Mouse (Mus musculus): ENCODE data around the gene Rere.

DNA sequence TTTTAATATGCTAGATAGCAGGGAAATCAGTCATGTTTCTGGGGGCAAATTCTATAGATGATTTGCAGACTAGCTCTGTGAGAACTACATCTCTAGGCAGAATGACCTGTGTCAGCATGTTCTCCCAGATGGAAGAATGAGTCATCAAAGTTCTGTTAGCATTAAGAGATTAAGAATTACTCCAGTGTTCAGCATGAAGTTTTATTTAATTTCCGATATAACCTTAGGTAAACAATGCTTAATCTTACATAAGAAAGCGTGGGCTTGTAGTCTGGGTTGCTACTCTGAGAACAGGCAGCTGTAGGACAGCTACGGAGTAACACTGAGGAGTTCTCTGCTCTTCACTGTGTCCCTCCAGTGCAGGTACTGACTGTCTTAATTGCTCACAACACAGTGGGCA, 294.9 kb downstream of the Rere start:
- TF ChIP-seq CTCF (conservative IDR thresholded peaks at IDR 0.05; ENCODE audit: insufficient read depth, insufficient read length, low read depth, low read length) (no peak), POLR2A (IDR thresholded peaks at IDR 0.05; ENCODE audit: low read depth, low read length) (no peak)
